Mouse (Mus musculus) liver, embryonic 14.5 days (tissue): ENCODE data around the gene Fbxl5. TPM values are rescaled to one million over a fixed set of nuclear protein-coding genes. Genes with fewer than 3 reads are reported as not detected.
A peak's percentile ranks its signal among the peaks of the same experiment; 100 is the strongest.

ENCODE experiments used
- ATAC-seq: fragments of 200-750 bp; cut with Nextera tagmentation; 2 replicates; pipeline ENCODE4 v1.8.0; 2017; ENCODE audit warnings: moderate number of reproducible peaks, mild to moderate bottlenecking, moderate library complexity; ENCODE audit not compliant: insufficient read depth
- DNase-seq, 3 experiments: peaks; one replicate each; pipeline ENCODE4 v3.0.0-alpha.2; 2012 to 2013; ENCODE audit warnings: low read depth in 3 of 3, low spot score in 3 of 3
- H3K27ac ChIP-seq: fragments of 300-500 bp; sonication (generic); 2 replicates; pipeline ENCODE4 v1.5.1; 2014; ENCODE audit warnings: moderate library complexity, mild to moderate bottlenecking, control low read depth, inconsistent platforms
- H3K27me3 ChIP-seq: fragments of 300-500 bp; sonication (generic); 2 replicates; pipeline ENCODE4 v1.6.1; 2014; ENCODE audit warnings: mild to moderate bottlenecking, low read length, moderate library complexity; ENCODE audit not compliant: control insufficient read depth, insufficient read depth
- H3K36me3 ChIP-seq: fragments of 300-500 bp; sonication (generic); replicated peaks from 2 replicates; pipeline ENCODE4 v1.6.1; 2014; ENCODE audit warnings: low read depth; ENCODE audit not compliant: control insufficient read depth, insufficient read depth
- H3K4me1 ChIP-seq, 2 experiments: fragments of 200-500 bp in 1 of 2; fragments of 300-500 bp in 1 of 2; sonication (generic) in 1 of 2; replicated peaks; 2 replicates each; pipeline ENCODE4 v1.6.1; 2012 to 2014; ENCODE audit warnings: antibody characterized with exemption in 1 of 2, inconsistent platforms in 1 of 2, low read length in 1 of 2; ENCODE audit not compliant: control insufficient read depth in 2 of 2, insufficient read depth in 2 of 2
- H3K4me2 ChIP-seq: fragments of 300-500 bp; sonication (generic); 2 replicates; pipeline ENCODE4 v1.6.1; 2014; ENCODE audit warnings: low read depth, mild to moderate bottlenecking, control low read depth, moderate library complexity
- H3K4me3 ChIP-seq, 2 experiments: fragments of 200-500 bp in 1 of 2; fragments of 300-500 bp in 1 of 2; sonication (generic) in 1 of 2; 2 replicates each; pipeline ENCODE4 v1.5.1; 2012 to 2014; ENCODE audit warnings: low read depth in 2 of 2, low read length in 2 of 2, mild to moderate bottlenecking in 2 of 2, control low read depth in 1 of 2, inconsistent platforms in 1 of 2, moderate library complexity in 1 of 2; ENCODE audit not compliant: insufficient read depth in 1 of 2
- H3K9ac ChIP-seq: fragments of 300-500 bp; sonication (generic); replicated peaks from 2 replicates; pipeline ENCODE4 v1.6.1; 2014; ENCODE audit warnings: mild to moderate bottlenecking, control low read depth, moderate library complexity
- H3K9me3 ChIP-seq: fragments of 300-500 bp; sonication (generic); 2 replicates; pipeline ENCODE4 v1.6.1; 2016; ENCODE audit warnings: low read length, mixed read lengths; ENCODE audit not compliant: control insufficient read depth
- CTCF ChIP-seq: IDR thresholded peaks from 2 replicates; pipeline ENCODE4 v1.5.1; 2016; ENCODE audit warnings: antibody characterized with exemption, low read depth, control low read depth
- EP300 ChIP-seq: IDR thresholded peaks from 2 replicates; pipeline ENCODE4 v1.6.1; 2016; ENCODE audit warnings: antibody characterized with exemption, low read depth
- WGBS: fragments of 180-500 bp; shearing (Covaris S2); extraction: QIAGEN DNeasy Blood & Tissue Kit; methylation state at CpG from one replicate; pipeline ENCODE4 v1.1.7; 2014; ENCODE audit not compliant: insufficient replicate concordance; 5-methylcytosine and 5-hydroxymethylcytosine counted together
- polyA plus RNA-seq, 2 experiments: library from polyadenylated mRNA; depleted of rRNA in 1 of 2; stranded (reverse) in 1 of 2; unstranded in 1 of 2; fragments of >200 nt; fragmentation: Nextera tagmentation in 1 of 2; extraction: Ambion mirVana in 1 of 2; gene quantifications; 2 replicates each; pipeline versions ENCODE4 v1.2.1 to v1.2.3; 2012 to 2014

Gene Fbxl5
- polyA plus RNA-seq, 2 experiments = 10.3 to 21.5 TPM

DNA sequence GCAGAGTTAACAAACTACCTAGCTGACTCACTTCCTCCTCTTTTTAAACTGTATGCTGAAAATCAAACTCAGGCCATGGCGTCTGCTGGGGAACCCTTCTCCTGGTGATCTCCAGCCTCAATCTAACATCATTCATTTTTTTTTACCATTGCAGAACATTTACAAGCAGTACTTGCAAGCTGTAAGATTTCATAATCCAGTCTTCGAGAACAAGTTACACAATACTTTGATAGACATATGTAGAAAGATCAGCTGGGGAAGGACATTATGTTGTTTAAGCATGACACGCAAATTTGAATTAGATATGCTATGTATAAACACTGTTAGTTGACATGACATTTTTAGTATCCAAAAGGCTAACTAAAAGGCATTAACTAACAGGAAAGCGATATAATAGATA, 19.6 kb downstream of the Fbxl5 start:
- H3K27ac ChIP-seq = no peak overlapping the region
- TF ChIP-seq EP300 (no peak), CTCF (no peak)
- no peak overlapping the region for H3K9ac ChIP-seq
- ATAC-seq (no peak), DNase-seq (no peak)
- no peaks in the 10 kb centered on the region for H3K9me3 ChIP-seq
- H3K4me2 ChIP-seq = no peak overlapping the region
- 59% methylated on average over 4 of the region's 4 CpGs for WGBS
- no peak overlapping the region for H3K4me3 ChIP-seq
- no peaks in the 10 kb centered on the region for H3K27me3 ChIP-seq
- H3K4me1 ChIP-seq = peaks cover 0 to 5% of the 10 kb centered on the region in 2 experiments; a peak in 1 of 4 replicates
- H3K36me3 ChIP-seq = no peaks in the 10 kb centered on the region

DNA sequence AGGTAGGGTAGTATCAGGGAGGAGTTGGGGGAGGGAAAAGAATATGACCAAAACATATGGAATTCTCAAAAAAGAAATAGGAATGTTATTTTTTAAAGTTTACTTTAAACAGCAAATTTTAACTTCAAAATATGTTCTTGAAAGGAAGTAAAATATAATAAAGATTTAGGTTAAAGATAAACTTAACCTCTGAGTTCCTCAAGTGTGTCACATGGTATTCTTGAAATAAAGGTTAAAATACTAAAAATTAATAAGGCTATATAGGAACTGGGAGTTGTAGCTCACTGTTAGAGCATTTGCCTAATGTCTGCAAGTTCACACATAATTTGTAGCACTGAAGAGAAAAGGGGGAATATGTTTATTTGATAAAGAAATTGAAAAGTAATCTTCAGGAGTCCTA, 20.2 kb downstream of the Fbxl5 start:
- H3K4me3 ChIP-seq = no peak overlapping the region
- no peaks in the 10 kb centered on the region for H3K27me3 ChIP-seq
- H3K9ac ChIP-seq = no peak overlapping the region
- no peak overlapping the region for H3K27ac ChIP-seq
- no peaks in the 10 kb centered on the region for H3K36me3 ChIP-seq
- no peaks in the 10 kb centered on the region for H3K9me3 ChIP-seq
- ATAC-seq = no peak
- no peak for DNase-seq
- no peak overlapping the region for H3K4me2 ChIP-seq
- peaks cover 0 to 5% of the 10 kb centered on the region in 2 experiments; a peak in 1 of 4 replicates for H3K4me1 ChIP-seq
- TF ChIP-seq EP300 = no peak
- TF ChIP-seq CTCF = no peak

DNA sequence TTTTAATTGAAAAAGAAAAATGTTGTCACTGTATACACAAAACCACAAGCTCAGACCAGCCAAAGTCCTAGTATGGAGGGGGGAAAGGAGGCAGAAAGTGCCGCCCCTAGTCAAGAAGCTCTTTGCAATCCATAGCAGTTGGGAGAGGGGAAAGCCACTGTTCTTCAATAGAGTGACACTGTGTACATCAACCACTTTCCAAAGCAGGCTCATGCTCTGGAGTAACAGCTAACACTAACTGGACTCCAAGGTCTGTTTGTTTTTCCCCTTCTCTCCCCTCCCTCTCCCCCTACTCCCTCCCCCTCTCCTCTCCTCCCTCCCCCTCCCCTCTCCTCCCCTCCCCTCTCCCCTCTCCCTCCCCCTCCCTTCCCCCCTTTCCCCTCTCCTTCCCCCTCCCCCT, 20.7 kb downstream of the Fbxl5 start:
- H3K4me2 ChIP-seq = no peak overlapping the region
- H3K9ac ChIP-seq = no peak overlapping the region
- no peak overlapping the region for H3K4me3 ChIP-seq
- H3K27me3 ChIP-seq = no peaks in the 10 kb centered on the region
- H3K9me3 ChIP-seq = no peaks in the 10 kb centered on the region
- H3K4me1 ChIP-seq = peaks cover 0 to 5% of the 10 kb centered on the region in 2 experiments; a peak in 1 of 4 replicates
- peak; percentile 31; the same call in 1 of the 2 replicates for ATAC-seq
- TF ChIP-seq CTCF = no peak
- TF ChIP-seq EP300 = no peak
- H3K36me3 ChIP-seq = no peaks in the 10 kb centered on the region
- DNase-seq = no peak
- 35% methylated on average over 1 of the region's 1 CpGs for WGBS
- no peak overlapping the region for H3K27ac ChIP-seq

DNA sequence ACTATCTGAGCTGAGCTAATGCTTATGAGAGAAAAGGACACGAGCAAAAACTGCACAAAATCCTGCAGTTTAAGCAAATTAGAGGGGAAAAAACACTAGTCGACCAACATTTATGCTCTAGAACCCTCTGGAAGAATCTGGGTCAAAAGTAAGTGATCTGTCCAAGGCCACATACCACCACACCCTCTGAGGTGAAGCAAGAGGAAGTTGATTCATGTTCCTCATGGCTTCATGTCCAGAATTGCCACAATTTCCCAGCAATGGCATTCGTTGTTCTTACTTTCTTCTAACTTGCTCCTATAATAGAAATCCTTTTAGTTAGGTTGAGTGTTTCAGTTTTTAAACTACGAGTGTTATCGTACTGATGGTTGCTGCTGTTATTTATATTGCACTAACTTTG, 21.9 kb downstream of the Fbxl5 start:
- WGBS = 50% methylated on average over 5 of the region's 5 CpGs
- no peak for TF ChIP-seq EP300
- Histone ChIP-seq H3K9me3 (no peaks in the 10 kb centered on the region), H3K4me3 (no peak overlapping the region), H3K9ac (no peak overlapping the region), H3K36me3 (no peaks in the 10 kb centered on the region), H3K27me3 (no peaks in the 10 kb centered on the region), H3K4me1 (peaks cover 0 to 5% of the 10 kb centered on the region in 2 experiments; a peak in 1 of 4 replicates), H3K4me2 (no peak overlapping the region), H3K27ac (no peak overlapping the region)
- DNase-seq (no peak), ATAC-seq (no peak)

DNA sequence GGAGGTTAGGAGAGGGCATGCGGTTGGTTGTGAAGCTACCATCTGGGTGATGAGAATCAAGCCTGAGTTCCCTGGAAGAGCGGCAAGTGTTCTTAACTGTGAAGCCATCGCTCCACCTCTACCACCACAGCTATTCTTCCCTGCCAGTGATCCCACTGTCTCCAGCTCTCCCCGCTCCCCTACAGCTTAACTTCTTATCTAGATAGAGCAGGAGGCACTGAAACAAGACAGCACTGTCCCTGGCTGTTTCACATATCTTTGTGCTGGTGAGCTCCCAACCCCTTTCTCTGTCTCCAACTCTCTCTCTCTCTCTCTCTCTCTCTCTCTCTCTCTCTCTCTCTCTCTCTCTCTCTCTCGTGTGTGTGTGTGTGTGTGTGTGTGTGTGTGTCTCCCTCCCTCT, 29.1 kb downstream of the Fbxl5 start:
- Histone ChIP-seq H3K4me3 (no peak overlapping the region), H3K4me1 (peaks cover 0 to 4% of the 10 kb centered on the region in 2 experiments; a peak in 1 of 4 replicates), H3K9me3 (no peaks in the 10 kb centered on the region), H3K27me3 (no peaks in the 10 kb centered on the region), H3K36me3 (no peaks in the 10 kb centered on the region), H3K4me2 (no peak overlapping the region), H3K9ac (no peak overlapping the region), H3K27ac (no peak overlapping the region)
- ATAC-seq = peak; percentile 52; the same call in 1 of the 2 replicates
- DNase-seq = no peak
- TF ChIP-seq CTCF (no peak), EP300 (no peak)
- 43% methylated on average over 5 of the region's 5 CpGs for WGBS
